Mouse (Mus musculus) hindbrain, embryonic 11.5 days (tissue): ENCODE measurements at regions not wholly inside any gene's neighbourhood (a gene's known extent, or its start where the extent isn't known, plus 50 kb on each side); places are given as distances from the start of the nearest gene placed in this dataset.

Experiments
- ATAC-seq: fragments of 200-750 bp; cut with Nextera tagmentation; 2 replicates; pipeline ENCODE4 v1.8.0; 2017; ENCODE audit warnings: mild to moderate bottlenecking, moderate TSS enrichment, moderate library complexity; ENCODE audit not compliant: low FRiP score
- DNase-seq: peaks from one replicate; pipeline ENCODE4 v3.0.0-alpha.2; 2015; ENCODE audit warnings: low spot score
- H3K27ac ChIP-seq: fragments of 300-500 bp; sonication (generic); 2 replicates; pipeline ENCODE4 v1.5.1; 2014; ENCODE audit warnings: mild to moderate bottlenecking, low read depth, low read length
- H3K27me3 ChIP-seq: fragments of 300-500 bp; sonication (generic); 2 replicates; pipeline ENCODE4 v1.6.1; 2014; ENCODE audit warnings: mild to moderate bottlenecking, low read length, moderate library complexity, mixed read lengths; ENCODE audit not compliant: control insufficient read depth, insufficient read depth
- H3K36me3 ChIP-seq: fragments of 300-500 bp; sonication (generic); 2 replicates; pipeline ENCODE4 v1.6.1; 2014; ENCODE audit warnings: mild to moderate bottlenecking, low read length, moderate library complexity, mixed read lengths; ENCODE audit not compliant: control insufficient read depth, insufficient read depth
- H3K4me1 ChIP-seq: fragments of 300-500 bp; sonication (generic); replicated peaks from 2 replicates; pipeline ENCODE4 v1.6.1; 2014; ENCODE audit warnings: low read length, mixed read lengths; ENCODE audit not compliant: control insufficient read depth, insufficient read depth
- H3K4me2 ChIP-seq: fragments of 300-500 bp; sonication (generic); replicated peaks from 2 replicates; pipeline ENCODE4 v1.6.1; 2014; ENCODE audit warnings: mild to moderate bottlenecking, low read depth, low read length
- H3K4me3 ChIP-seq: fragments of 300-500 bp; sonication (generic); 2 replicates; pipeline ENCODE4 v1.5.1; 2014; ENCODE audit warnings: low read depth, low read length
- H3K9ac ChIP-seq: fragments of 300-500 bp; sonication (generic); 2 replicates; pipeline ENCODE4 v1.6.1; 2014; ENCODE audit warnings: low read depth, low read length
- H3K9me3 ChIP-seq: fragments of 300-500 bp; sonication (generic); 2 replicates; pipeline ENCODE4 v1.6.1; 2016; ENCODE audit warnings: low read length; ENCODE audit not compliant: control insufficient read depth
- WGBS: fragments of 180-500 bp; shearing (Covaris S2); extraction: QIAGEN DNeasy Blood & Tissue Kit; methylation state at CpG from one replicate; pipeline ENCODE4 v1.1.7; 2014; 5-methylcytosine and 5-hydroxymethylcytosine counted together

GRCm38 (mm10) chr17:15955656-15956055 is 124.8 kb upstream of the Rgmb start:
- Histone ChIP-seq H3K4me3 (no peak overlapping the region), H3K4me1 (no peaks in the 10 kb centered on the region), H3K4me2 (no peak overlapping the region), H3K9ac (no peak overlapping the region), H3K27me3 (no peaks in the 10 kb centered on the region), H3K9me3 (no peaks in the 10 kb centered on the region), H3K27ac (no peak overlapping the region), H3K36me3 (no peaks in the 10 kb centered on the region)
- WGBS, result 88% methylated on average over 2 of the region's 2 CpGs
- ATAC-seq, result no peak
- no peak for DNase-seq

- ATAC-seq (0 out of 2 replicates have a peak, but pooled peaks have one; percentile 64), DNase-seq (no peak)
- Histone ChIP-seq H3K9ac (no peak overlapping the region), H3K27me3 (no peaks in the 10 kb centered on the region), H3K9me3 (no peaks in the 10 kb centered on the region), H3K27ac (no peak overlapping the region), H3K36me3 (no peaks in the 10 kb centered on the region), H3K4me3 (no peak overlapping the region), H3K4me2 (no peak overlapping the region), H3K4me1 (no peaks in the 10 kb centered on the region)
- 34% methylated on average over 3 of the region's 3 CpGs for WGBS
Observed at GRCm38 (mm10) chr17:15951641-15952040, 120.8 kb upstream of the Rgmb start.

DNA sequence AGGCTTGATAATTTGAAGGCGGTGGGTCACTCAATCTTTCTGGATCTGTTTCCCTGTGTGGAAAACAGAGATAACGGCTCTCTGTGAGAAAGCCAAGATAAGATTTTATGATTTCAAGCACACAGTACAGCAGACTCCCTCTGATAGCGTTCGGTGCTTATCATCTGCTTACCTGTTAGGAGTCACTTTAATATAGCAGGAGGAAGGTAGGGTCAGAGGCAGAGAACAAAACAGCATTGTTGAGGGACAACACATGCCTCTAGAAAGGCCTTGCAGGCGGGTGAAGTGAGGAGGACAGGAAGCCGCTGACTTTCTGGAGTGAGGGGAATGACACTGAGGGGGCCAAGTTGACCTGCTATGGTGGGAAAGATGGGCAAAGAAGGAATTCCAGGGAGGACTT is 118.9 kb upstream of the Rgmb start:
- WGBS, result 79% methylated on average over 6 of the region's 6 CpGs
- Histone ChIP-seq H3K36me3 (no peaks in the 10 kb centered on the region), H3K4me3 (no peak overlapping the region), H3K4me1 (no peaks in the 10 kb centered on the region), H3K4me2 (no peak overlapping the region), H3K9me3 (no peaks in the 10 kb centered on the region), H3K27ac (no peak overlapping the region), H3K9ac (no peak overlapping the region), H3K27me3 (no peaks in the 10 kb centered on the region)
- no peak for DNase-seq
- no peak for ATAC-seq

DNA sequence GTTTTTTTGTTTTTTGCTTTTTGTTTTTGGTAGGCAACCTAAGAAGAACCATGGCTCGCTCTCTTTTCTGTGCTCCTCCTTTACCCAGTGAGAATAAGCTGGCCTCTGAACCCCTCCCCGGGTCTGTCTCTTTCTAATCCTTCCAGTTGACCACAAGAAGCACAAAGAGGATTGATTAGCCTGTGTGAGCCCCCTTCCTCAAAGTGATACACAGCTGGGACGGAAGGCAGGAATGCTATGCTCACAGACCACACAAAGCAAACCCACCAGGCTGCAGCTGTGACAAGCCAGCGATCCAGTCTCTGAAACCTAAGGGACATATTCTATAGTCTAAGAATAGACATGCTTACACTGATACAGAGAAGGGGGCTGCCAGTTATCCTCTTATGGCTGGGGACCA is 111.5 kb upstream of the Rgmb start:
- 31% methylated on average over 4 of the region's 4 CpGs for WGBS
- Histone ChIP-seq H3K9ac (no peak overlapping the region), H3K4me1 (no peaks in the 10 kb centered on the region), H3K4me2 (no peak overlapping the region), H3K27me3 (no peaks in the 10 kb centered on the region), H3K4me3 (no peak overlapping the region), H3K36me3 (no peaks in the 10 kb centered on the region), H3K27ac (no peak overlapping the region), H3K9me3 (no peaks in the 10 kb centered on the region)
- DNase-seq (peak; percentile 17), ATAC-seq (peak; percentile 45)

GRCm38 (mm10) chr17:15918609-15919008 is 87.8 kb upstream of the Rgmb start:
- H3K9me3 ChIP-seq, result no peaks in the 10 kb centered on the region
- 40% methylated on average over 4 of the region's 4 CpGs for WGBS
- no peaks in the 10 kb centered on the region for H3K4me1 ChIP-seq
- H3K27me3 ChIP-seq, result no peaks in the 10 kb centered on the region
- H3K4me2 ChIP-seq, result no peak overlapping the region
- DNase-seq (no peak), ATAC-seq (peak; percentile 64)
- no peak overlapping the region for H3K9ac ChIP-seq
- H3K36me3 ChIP-seq, result no peaks in the 10 kb centered on the region
- no peak overlapping the region for H3K4me3 ChIP-seq
- no peak overlapping the region for H3K27ac ChIP-seq

DNA sequence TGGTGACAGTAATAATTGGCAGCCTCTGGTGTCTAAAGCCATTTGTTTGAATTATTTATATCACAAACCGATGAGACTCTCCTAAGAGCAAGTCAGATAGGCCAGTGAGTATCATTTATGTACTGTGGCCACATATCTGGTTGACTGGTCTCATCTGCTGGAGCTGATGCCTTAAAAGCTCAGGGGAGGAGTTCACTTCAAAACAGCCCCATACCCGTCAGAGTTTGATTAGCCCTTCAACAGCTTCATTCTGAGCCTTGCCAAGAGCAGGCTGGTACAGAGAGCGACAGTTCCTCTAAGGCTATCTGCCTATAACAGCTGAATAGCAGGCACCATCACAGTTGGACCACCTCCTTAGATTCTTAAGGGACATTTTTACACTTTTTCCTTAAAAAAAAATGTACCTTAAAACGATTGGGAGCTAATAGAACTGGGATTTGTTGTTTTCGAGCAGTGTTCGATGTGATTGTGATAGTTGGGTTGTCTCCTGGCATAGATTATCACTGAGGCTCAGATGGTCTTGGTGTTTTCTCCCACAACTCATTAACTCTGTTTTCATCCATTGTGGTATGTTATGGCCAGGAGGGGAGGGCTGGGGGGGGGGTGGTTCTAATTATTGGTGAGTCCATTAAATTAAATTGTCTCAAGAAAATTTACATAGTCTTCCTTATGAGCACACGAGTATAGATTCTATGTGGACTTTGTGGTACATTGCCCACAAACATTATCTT is 68.0 kb upstream of the Rgmb start:
- no peak overlapping the region for H3K9ac ChIP-seq
- H3K4me1 ChIP-seq, result no peaks in the 10 kb centered on the region
- no peak overlapping the region for H3K4me3 ChIP-seq
- H3K27ac ChIP-seq, result no peak overlapping the region
- H3K36me3 ChIP-seq, result no peaks in the 10 kb centered on the region
- H3K4me2 ChIP-seq, result no peak overlapping the region
- peak; percentile 85 for ATAC-seq
- no peaks in the 10 kb centered on the region for H3K27me3 ChIP-seq
- WGBS, result 73% methylated on average over 7 of the region's 7 CpGs
- no peaks in the 10 kb centered on the region for H3K9me3 ChIP-seq
- no peak for DNase-seq

- 29% methylated on average over 3 of the region's 3 CpGs for WGBS
- ATAC-seq, result peak; percentile 79
- DNase-seq, result peak; percentile 31
- no peaks in the 10 kb centered on the region for H3K27me3 ChIP-seq
- H3K27ac ChIP-seq, result 0 out of 2 replicates have a peak overlapping the region, but pooled peaks have one; percentile 17
- no peak overlapping the region for H3K4me3 ChIP-seq
- H3K9me3 ChIP-seq, result no peaks in the 10 kb centered on the region
- no peak overlapping the region for H3K4me2 ChIP-seq
- H3K4me1 ChIP-seq, result no peaks in the 10 kb centered on the region; the same call in 1 of the 2 replicates
- H3K9ac ChIP-seq, result no peak overlapping the region
- H3K36me3 ChIP-seq, result no peaks in the 10 kb centered on the region
Observed at GRCm38 (mm10) chr17:15895968-15896367, 65.1 kb upstream of the Rgmb start.

GRCm38 (mm10) chr17:15891896-15892675 is 61.2 kb upstream of the Rgmb start:
- Histone ChIP-seq H3K9me3 (no peaks in the 10 kb centered on the region), H3K9ac (no peak overlapping the region), H3K4me3 (no peak overlapping the region), H3K36me3 (no peaks in the 10 kb centered on the region), H3K4me2 (no peak overlapping the region), H3K27me3 (no peaks in the 10 kb centered on the region), H3K4me1 (no peaks in the 10 kb centered on the region; the same call in 1 of the 2 replicates), H3K27ac (no peak overlapping the region)
- DNase-seq (no peak), ATAC-seq (no peak)
- 71% methylated on average over 4 of the region's 4 CpGs for WGBS
